Mouse (Mus musculus) gonadal fat pad, adult 2 months (tissue): ENCODE measurements around the gene Rgs12. TPM values are rescaled to one million over a fixed set of nuclear protein-coding genes. Genes with fewer than 3 reads are reported as not detected.

ENCODE experiments used
- DNase-seq: peaks from one replicate; pipeline ENCODE4 v3.0.0-alpha.2; 2012; ENCODE audit warnings: low read depth
- polyA plus RNA-seq: library from polyadenylated mRNA; depleted of rRNA; stranded (reverse); fragments of >200 nt; gene quantifications from 2 replicates; pipeline ENCODE4 v1.2.3, GENCODE M21; 2012

Rgs12 gene
- polyA plus RNA-seq, 1 experiment: 23.1 TPM

DNA sequence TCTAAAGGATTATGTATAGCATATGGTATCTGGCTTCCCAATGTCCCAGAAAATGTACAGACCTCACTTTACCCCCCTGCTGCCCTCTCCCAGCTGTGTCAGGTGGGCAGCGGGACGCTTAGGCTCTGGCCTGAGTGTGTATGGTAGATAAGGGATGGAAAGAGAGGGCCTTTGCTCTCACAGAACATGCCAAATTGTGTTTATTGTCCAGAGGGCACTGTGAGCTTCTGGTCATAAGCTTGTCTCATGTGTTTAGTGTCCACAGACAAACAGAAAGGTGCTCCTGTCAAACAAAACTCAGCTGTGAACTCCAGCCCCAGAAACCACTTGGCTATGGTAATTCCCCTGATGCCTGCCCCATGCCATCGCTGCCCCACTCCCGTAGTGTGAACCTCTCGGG is 80.5 kb downstream of the Rgs12 start:
- no peak for DNase-seq

- no peak for DNase-seq
Observed at GRCm38 (mm10) chr5:35033068-35033467, 83.8 kb downstream of the Rgs12 start.

GRCm38 (mm10) chr5:35033619-35034018 is 84.4 kb downstream of the Rgs12 start:
- no peak for DNase-seq

- DNase-seq: no peak
Observed at GRCm38 (mm10) chr5:35035141-35035540, 85.9 kb downstream of the Rgs12 start.

DNA sequence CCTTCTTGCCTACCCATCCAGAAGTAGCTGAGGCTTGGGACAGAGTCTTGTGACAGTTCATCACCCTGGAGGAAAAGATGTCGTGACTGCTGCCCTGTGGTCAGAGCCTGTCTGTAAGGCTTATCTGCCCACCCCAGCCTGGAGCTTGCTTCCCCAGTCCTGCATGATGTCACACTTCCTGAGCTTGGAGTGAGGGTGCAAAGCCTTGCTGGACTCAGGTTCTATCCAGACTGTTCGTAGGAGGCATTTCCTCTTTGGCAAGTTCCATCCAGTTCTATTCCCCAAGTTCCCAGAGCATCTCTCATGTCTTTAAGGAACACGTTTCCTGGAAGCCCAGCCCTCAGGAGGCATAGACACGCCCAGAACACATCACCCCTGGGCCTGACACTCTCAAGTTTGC is 86.5 kb downstream of the Rgs12 start:
- no peak for DNase-seq

- no peak for DNase-seq
Observed at GRCm38 (mm10) chr5:35037438-35037837, 88.2 kb downstream of the Rgs12 start.

GRCm38 (mm10) chr5:35041268-35041829 is 92.1 kb downstream of the Rgs12 start, which contains the start of gene Hgfac:
Gene Hgfac (plus strand): TSS chr5:35041509.
- DNase-seq: no peak

DNA sequence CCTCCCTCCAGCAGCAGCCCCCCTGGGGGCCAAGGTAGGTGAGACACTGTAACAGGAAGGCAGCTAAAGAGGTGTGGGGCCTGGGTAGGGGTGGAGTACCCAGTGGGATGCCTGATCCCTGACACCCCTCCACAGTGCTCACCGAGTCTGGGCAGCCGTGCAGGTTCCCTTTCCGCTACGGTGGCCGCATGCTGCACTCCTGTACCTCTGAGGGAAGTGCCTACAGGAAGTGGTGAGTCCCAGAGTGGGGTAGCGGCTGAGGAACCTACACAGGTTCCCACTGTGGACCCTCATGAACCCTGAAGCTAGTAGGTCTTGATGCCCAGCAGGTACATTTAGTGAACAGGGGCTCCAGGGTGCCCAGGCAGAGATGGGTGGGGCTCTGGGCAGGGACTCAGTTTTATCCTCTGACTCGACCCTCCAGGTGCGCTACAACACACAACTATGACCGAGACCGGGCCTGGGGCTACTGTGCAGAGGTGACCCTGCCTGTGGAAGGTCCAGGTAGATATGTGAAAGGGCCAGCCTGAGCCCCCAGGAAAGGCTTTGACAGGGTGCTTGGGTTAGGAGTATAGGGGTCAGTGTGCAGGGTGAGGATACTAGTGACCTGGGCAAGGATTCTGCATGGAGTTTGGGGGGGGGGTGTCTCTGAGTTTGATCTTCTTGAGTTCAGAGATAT is 93.3 kb downstream of the Rgs12 start:
- no peak for DNase-seq

DNA sequence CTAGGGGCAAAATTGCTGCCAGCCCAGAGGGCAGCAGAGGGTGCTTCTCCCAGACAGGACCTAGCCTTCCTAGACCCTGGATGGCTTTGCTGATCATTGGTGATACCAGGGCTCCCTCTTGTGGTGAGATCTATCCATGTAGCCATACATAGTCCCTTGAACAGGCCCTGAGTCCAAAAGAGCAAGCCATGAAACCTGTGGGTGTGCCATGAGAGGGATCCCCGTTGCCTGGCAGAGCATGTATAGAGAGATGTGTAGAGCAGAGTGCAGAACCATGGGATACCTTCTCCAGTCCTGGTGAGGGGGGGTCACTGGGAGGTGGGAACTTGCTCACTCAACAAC is 93.8 kb downstream of the Rgs12 start:
- DNase-seq: no peak

- DNase-seq: no peak
Observed at GRCm38 (mm10) chr5:35050541-35050940, 101.3 kb downstream of the Rgs12 start.

DNA sequence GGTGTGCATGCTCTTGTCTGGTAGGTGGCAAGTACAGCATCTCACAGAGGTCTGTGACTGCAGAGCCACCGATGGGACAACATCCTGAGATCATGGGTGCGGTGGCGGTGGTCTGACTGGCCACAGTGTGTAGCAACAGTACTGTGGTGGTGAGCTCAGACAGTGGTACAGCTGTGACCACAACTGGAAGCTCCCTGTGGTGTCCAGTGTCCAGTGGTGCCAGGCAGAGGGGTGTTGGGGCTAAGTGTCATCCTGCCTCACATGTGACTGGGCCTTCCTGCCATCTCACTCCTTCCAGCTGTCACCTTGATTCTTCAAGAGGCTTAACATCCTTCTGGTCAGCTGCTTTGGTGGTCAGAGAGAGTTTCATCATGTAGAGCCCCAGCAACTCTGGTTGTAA is 105.4 kb downstream of the Rgs12 start:
- DNase-seq: no peak

- DNase-seq: no peak
Observed at GRCm38 (mm10) chr5:35055076-35055475, 105.8 kb downstream of the Rgs12 start.

- no peak for DNase-seq
Observed at GRCm38 (mm10) chr5:35056604-35057432, 107.6 kb downstream of the Rgs12 start, which contains the start of gene Dok7. Gene Dok7 (plus strand): TSS chr5:35056766.

DNA sequence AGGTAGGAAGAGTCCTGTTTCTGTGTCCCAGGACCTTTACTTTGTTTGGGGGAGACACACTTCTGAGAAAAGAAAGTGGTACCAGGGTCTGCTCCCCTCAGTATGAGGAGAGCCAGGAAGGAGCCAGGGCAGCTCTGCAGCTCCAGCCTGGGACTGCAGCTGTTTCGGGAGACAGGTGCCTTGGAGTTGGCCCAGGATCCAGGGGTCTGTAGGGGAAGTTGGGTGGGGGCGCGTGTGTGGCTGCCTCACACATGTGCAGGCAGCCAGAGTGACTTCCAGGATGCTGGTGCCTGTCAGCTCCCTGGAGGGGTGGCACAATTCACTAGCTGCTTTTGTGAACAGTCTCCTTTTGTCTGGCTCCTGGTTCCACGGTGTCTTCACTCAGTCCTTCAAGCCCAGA is 108.3 kb downstream of the Rgs12 start:
- no peak for DNase-seq

DNA sequence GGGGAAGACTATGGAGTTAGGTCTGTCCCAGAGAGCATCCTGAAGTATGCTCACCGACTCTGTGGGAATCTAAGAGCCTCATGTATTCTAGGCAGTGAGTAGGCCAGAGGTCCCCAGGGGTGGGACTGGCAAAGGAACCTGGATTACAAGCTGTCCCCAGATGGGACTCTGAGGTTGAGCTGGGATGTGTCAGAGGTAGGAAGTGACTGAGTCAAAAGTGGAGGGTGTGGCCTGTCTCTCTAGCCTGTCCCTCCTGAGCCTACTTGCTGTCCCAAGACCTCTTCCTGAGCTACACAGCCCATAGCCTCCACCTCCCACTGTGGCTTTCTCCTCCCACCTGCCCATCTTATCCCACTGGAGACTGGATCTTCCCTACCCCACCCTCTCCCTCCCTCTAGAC is 109.0 kb downstream of the Rgs12 start:
- no peak for DNase-seq

DNA sequence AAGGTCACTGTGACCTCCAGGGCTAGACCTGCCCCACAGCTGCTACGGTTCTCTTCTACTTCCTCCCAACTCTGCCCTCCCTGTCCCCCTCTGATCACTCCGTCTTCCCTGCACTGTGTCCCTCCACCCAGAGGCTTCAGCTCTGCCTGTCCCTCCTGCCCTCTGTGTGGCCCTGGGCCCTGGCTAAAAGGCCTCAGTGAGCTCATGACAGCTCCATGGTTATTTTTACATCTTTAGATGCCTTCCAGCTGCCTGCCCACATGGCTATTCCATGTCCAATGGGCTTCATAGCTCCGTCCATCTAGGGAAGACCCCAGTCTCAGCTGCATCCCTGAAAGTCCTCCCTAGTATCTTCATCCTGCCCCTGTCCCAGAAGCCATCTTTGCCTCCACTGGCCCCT is 110.9 kb downstream of the Rgs12 start:
- no peak for DNase-seq

- DNase-seq: no peak
Observed at GRCm38 (mm10) chr5:35069841-35070240, 120.6 kb downstream of the Rgs12 start.

DNA sequence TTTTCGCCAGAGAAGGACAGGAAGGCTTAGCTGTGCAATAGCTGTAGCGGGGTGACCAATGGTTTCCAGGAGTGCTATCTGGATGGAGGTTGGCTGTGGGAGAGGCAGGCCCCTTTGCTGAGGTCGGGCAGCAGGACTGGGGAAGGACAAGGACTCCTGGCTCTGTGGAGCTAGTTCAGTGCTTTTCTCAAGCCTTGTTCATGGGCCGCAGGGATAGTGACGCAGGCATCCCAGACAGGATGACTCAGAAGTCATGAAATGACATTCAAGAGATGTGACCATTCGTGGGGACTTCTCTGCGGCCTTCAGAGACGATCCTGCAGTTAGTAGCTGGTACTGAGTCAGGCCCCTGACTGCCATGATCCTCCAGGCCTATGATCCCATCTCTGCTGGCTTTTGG is 121.1 kb downstream of the Rgs12 start:
- no peak for DNase-seq

DNA sequence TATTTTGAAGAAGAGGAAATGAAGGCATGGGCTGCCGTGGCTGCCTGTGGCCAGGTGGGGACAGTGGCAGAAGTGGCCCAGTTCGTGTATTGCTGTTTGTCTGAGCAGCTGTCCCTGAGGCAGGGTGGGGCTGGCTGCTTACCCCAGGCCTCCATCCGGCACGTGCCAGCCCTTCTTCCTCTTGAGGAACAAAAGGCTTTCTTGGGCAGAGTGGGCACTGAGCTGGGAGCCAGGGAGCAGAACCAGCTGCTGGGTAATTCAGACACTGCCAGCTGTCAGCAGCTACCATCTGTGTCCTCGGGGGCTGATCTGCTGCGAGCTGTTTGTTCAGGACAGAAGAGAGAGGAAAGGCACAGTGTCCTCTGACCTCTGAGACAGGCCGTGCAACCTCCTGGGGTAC is 121.7 kb downstream of the Rgs12 start:
- no peak for DNase-seq

- DNase-seq: no peak
Observed at GRCm38 (mm10) chr5:35071855-35072254, 122.6 kb downstream of the Rgs12 start.

GRCm38 (mm10) chr5:35073235-35073634 is 124.0 kb downstream of the Rgs12 start:
- DNase-seq: no peak

- no peak for DNase-seq
Observed at GRCm38 (mm10) chr5:35073992-35074391, 124.7 kb downstream of the Rgs12 start.

DNA sequence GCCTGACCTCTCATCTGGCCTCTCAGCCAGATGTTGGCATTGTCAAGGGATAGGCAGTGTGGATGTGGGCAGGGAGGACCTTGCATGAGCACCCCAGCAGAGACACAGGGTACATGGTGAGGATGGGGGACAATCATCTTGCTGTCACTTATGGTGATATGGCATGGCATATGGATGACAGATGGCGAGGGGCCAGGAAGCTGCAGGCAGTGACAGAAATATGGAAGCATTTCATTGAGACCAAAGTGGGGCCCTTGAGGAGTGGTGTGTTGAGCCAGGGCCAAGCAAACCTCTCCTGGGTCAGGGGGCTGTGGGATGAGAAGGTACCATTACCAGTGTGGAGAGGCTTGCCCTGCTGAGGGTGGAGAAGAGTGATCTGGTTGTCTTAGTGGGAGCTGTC is 127.1 kb downstream of the Rgs12 start:
- no peak for DNase-seq
